Mouse (Mus musculus): Measurements from ENCODE around the gene Ggnbp2.

GRCm38 (mm10) chr11:84879007-84879771, 8.6 kb upstream of the Ggnbp2 start:
- TF ChIP-seq POLR2A (IDR thresholded peaks at IDR 0.05; ENCODE audit: low read depth, low read length) = no peak
- no peak for TF ChIP-seq CTCF (IDR thresholded peaks at IDR 0.05; ENCODE audit: extremely low read depth, insufficient read depth, insufficient read length, insufficient replicate concordance)
